Mouse (Mus musculus) ovary, adult 18-20 months (tissue): ENCODE measurements at regions not wholly inside any gene's neighbourhood (a gene's known extent, or its start where the extent isn't known, plus 50 kb on each side); places are given as distances from the start of the nearest gene placed in this dataset.

Experiments
- DNase-seq: peaks from one replicate; pipeline ENCODE4 v3.0.0; 2022; ENCODE audit warnings: low spot score, mixed read lengths

- DNase-seq: no peak
These were observed 462.9 kb upstream of the Pou3f3 start for GRCm38 (mm10) chr1:42232716-42233115.

- DNase-seq: no peak
These were observed 462.3 kb upstream of the Pou3f3 start for GRCm38 (mm10) chr1:42233289-42233688.

- no peak for DNase-seq
These were observed 459.0 kb upstream of the Pou3f3 start for GRCm38 (mm10) chr1:42236466-42237010.

- no peak for DNase-seq
These were observed 457.2 kb upstream of the Pou3f3 start for GRCm38 (mm10) chr1:42238408-42238807.

GRCm38 (mm10) chr1:42241172-42241571 lies 454.4 kb upstream of the Pou3f3 start:
- DNase-seq: no peak

- no peak for DNase-seq
These were observed 453.9 kb upstream of the Pou3f3 start for GRCm38 (mm10) chr1:42241601-42242220.

GRCm38 (mm10) chr1:42242586-42243457 lies 452.7 kb upstream of the Pou3f3 start:
- DNase-seq: no peak

GRCm38 (mm10) chr1:42243458-42243855 lies 452.1 kb upstream of the Pou3f3 start:
- peak; percentile 60 for DNase-seq

- DNase-seq: no peak
These were observed 451.7 kb upstream of the Pou3f3 start for GRCm38 (mm10) chr1:42243878-42244277.

GRCm38 (mm10) chr1:42252386-42252785 lies 443.2 kb upstream of the Pou3f3 start:
- no peak for DNase-seq

GRCm38 (mm10) chr1:42253786-42254185 lies 441.8 kb upstream of the Pou3f3 start:
- no peak for DNase-seq

- no peak for DNase-seq
These were observed 438.5 kb upstream of the Pou3f3 start for GRCm38 (mm10) chr1:42256911-42257595.

GRCm38 (mm10) chr1:42257801-42258593 lies 437.6 kb upstream of the Pou3f3 start:
- DNase-seq: no peak

- no peak for DNase-seq
These were observed 437.0 kb upstream of the Pou3f3 start for GRCm38 (mm10) chr1:42258594-42258910.

GRCm38 (mm10) chr1:42259216-42259977 lies 436.2 kb upstream of the Pou3f3 start:
- no peak for DNase-seq

GRCm38 (mm10) chr1:42260033-42260925 lies 435.3 kb upstream of the Pou3f3 start:
- DNase-seq: no peak

GRCm38 (mm10) chr1:42261031-42261430 lies 434.5 kb upstream of the Pou3f3 start:
- DNase-seq: no peak

- DNase-seq: no peak
These were observed 433.8 kb upstream of the Pou3f3 start for GRCm38 (mm10) chr1:42261800-42262199.

- DNase-seq: no peak
These were observed 433.0 kb upstream of the Pou3f3 start for GRCm38 (mm10) chr1:42262606-42263005.

GRCm38 (mm10) chr1:42277130-42277529 lies 418.4 kb upstream of the Pou3f3 start:
- DNase-seq: no peak
